Mouse (Mus musculus): ENCODE measurements at regions not wholly inside any gene's neighbourhood (a gene's known extent, or its start where the extent isn't known, plus 50 kb on each side); places are given as distances from the start of the nearest gene placed in this dataset.

GRCm38 (mm10) chr3:3000199-3000598 lies 2750.4 kb upstream of the Gm8797 start:
- peak; percentile 10 for DNase-seq (ENCODE audit: low spot score)

GRCm38 (mm10) chr3:3001224-3001623 lies 2749.4 kb upstream of the Gm8797 start:
- DNase-seq (ENCODE audit: low spot score): no peak

GRCm38 (mm10) chr3:3001639-3002038 lies 2749.0 kb upstream of the Gm8797 start:
- DNase-seq (ENCODE audit: low spot score): no peak

- DNase-seq (ENCODE audit: low spot score): no peak
These were observed 2747.2 kb upstream of the Gm8797 start for GRCm38 (mm10) chr3:3003425-3003824.

- no peak for DNase-seq (ENCODE audit: low spot score)
These were observed 2739.5 kb upstream of the Gm8797 start for GRCm38 (mm10) chr3:3011111-3011510.

GRCm38 (mm10) chr3:3012951-3013350 lies 2737.7 kb upstream of the Gm8797 start:
- DNase-seq (ENCODE audit: low spot score): no peak

- DNase-seq (ENCODE audit: low spot score): no peak
These were observed 2735.6 kb upstream of the Gm8797 start for GRCm38 (mm10) chr3:3014978-3015377.

GRCm38 (mm10) chr3:3016572-3016971 lies 2734.0 kb upstream of the Gm8797 start:
- DNase-seq (ENCODE audit: low spot score): no peak

GRCm38 (mm10) chr3:3032793-3033192 lies 2717.8 kb upstream of the Gm8797 start:
- DNase-seq (ENCODE audit: low spot score): no peak
